Mouse (Mus musculus) CH12.LX (cell line): Measurements from ENCODE around the gene Gm42742. TPM values are rescaled to one million over a fixed set of nuclear protein-coding genes. Genes with fewer than 3 reads are reported as not detected.
A peak's percentile ranks its signal among the peaks of the same experiment; 100 is the strongest.

Source experiments
- DNase-seq: peaks from one replicate; pipeline ENCODE4 v3.0.0-alpha.2; 2013; ENCODE audit errors: extremely low read depth
- H3K27ac ChIP-seq: 2 replicates; pipeline ENCODE4 v1.5.1; 2012; ENCODE audit warnings: low read depth, mild to moderate bottlenecking, control low read depth, moderate library complexity; ENCODE audit not compliant: insufficient read depth
- H3K27me3 ChIP-seq: replicated peaks from 2 replicates; pipeline ENCODE3; 2012; ENCODE audit warnings: inconsistent platforms
- H3K36me3 ChIP-seq, 2 experiments: replicated peaks in 1 of 2; 2 replicates each; pipeline versions ENCODE3 to v1.6.1; 2012; ENCODE audit warnings: inconsistent platforms in 1 of 2, low read length in 1 of 2, mild to moderate bottlenecking in 1 of 2, mixed read lengths in 1 of 2, moderate library complexity in 1 of 2; ENCODE audit not compliant: control insufficient read depth in 1 of 2, insufficient read depth in 1 of 2
- H3K4me1 ChIP-seq, 2 experiments: 2 replicates each; pipeline ENCODE4 v1.6.1; 2012; ENCODE audit warnings: inconsistent platforms in 1 of 2, moderate library complexity in 1 of 2; ENCODE audit not compliant: insufficient read depth in 2 of 2, control insufficient read depth in 1 of 2
- H3K4me2 ChIP-seq: 2 replicates; pipeline ENCODE4 v1.6.1; 2012; ENCODE audit warnings: low read depth, mild to moderate bottlenecking, control low read depth; ENCODE audit not compliant: poor library complexity, insufficient read depth, severe bottlenecking
- H3K4me3 ChIP-seq, 3 experiments: fragments of 150-350 bp in 1 of 3; sonication (generic) in 1 of 3; replicated peaks in 1 of 3; 2 replicates each; pipeline versions ENCODE3 to v1.5.1; 2011 to 2012; ENCODE audit warnings: low read depth in 2 of 3, low read length in 2 of 3, mild to moderate bottlenecking in 2 of 3, moderate library complexity in 2 of 3, control low read depth in 1 of 3, improper control_type of control experiment in 1 of 3, inconsistent platforms in 1 of 3, mixed read lengths in 1 of 3; ENCODE audit not compliant: poor library complexity in 1 of 3
- H3K79me2 ChIP-seq: replicated peaks from 2 replicates; pipeline ENCODE4 v1.6.1; 2012; ENCODE audit warnings: mild to moderate bottlenecking, moderate library complexity; ENCODE audit not compliant: control insufficient read depth, poor library complexity, insufficient read depth, severe bottlenecking; ENCODE audit errors: extremely low read depth
- H3K9ac ChIP-seq: 2 replicates; pipeline ENCODE4 v1.6.1; 2012; ENCODE audit warnings: low read depth, mild to moderate bottlenecking, control low read depth, moderate library complexity; ENCODE audit not compliant: insufficient read depth
- H3K9me3 ChIP-seq: replicated peaks from 2 replicates; pipeline ENCODE3; 2012; ENCODE audit warnings: low read length, inconsistent platforms, mixed read lengths
- BHLHE40 ChIP-seq: IDR thresholded peaks from 2 replicates; pipeline ENCODE4 v1.6.1; 2011; ENCODE audit warnings: mild to moderate bottlenecking, low read depth, low read length, improper control_type of control experiment
- CHD1 ChIP-seq: IDR thresholded peaks from 2 replicates; pipeline ENCODE4 v1.6.1; 2012; ENCODE audit warnings: low read depth, low read length, improper control_type of control experiment, inconsistent platforms
- CHD2 ChIP-seq: IDR thresholded peaks from 2 replicates; pipeline ENCODE4 v1.6.1; 2011; ENCODE audit warnings: low read length, improper control_type of control experiment
- CTCF ChIP-seq, 2 experiments: IDR thresholded peaks in 1 of 2; conservative IDR thresholded peaks in 1 of 2; 2 replicates each; pipeline ENCODE4 v1.5.1; 2011 to 2012; ENCODE audit warnings: low read depth in 2 of 2, low read length in 2 of 2, improper control_type of control experiment in 1 of 2, inconsistent platforms in 1 of 2, mild to moderate bottlenecking in 1 of 2, moderate library complexity in 1 of 2
- E2F4 ChIP-seq: IDR thresholded peaks from 2 replicates; pipeline ENCODE4 v1.6.1; 2011; ENCODE audit warnings: low read depth, low read length, improper control_type of control experiment; ENCODE audit not compliant: insufficient replicate concordance
- ELF1 ChIP-seq: IDR thresholded peaks from 2 replicates; pipeline ENCODE4 v1.6.1; 2014; ENCODE audit warnings: low read depth, mild to moderate bottlenecking, inconsistent platforms, low read length, improper control_type of control experiment
- EP300 ChIP-seq: IDR thresholded peaks from 2 replicates; pipeline ENCODE4 v1.6.1; 2011; ENCODE audit warnings: low read length, improper control_type of control experiment
- ETS1 ChIP-seq: conservative IDR thresholded peaks from 2 replicates; pipeline ENCODE4 v1.6.1; 2012; ENCODE audit warnings: low read depth, mild to moderate bottlenecking, inconsistent platforms, low read length, improper control_type of control experiment, moderate library complexity
- GABPA ChIP-seq: IDR thresholded peaks from 2 replicates; pipeline ENCODE4 v1.6.1; 2012; ENCODE audit warnings: low read depth, low read length, improper control_type of control experiment, inconsistent platforms; ENCODE audit not compliant: insufficient replicate concordance
- HCFC1 ChIP-seq: IDR thresholded peaks from 2 replicates; pipeline ENCODE4 v1.6.1; 2012; ENCODE audit warnings: low read depth, mild to moderate bottlenecking, inconsistent platforms, low read length, improper control_type of control experiment
- IRF4 ChIP-seq: IDR thresholded peaks from 2 replicates; pipeline ENCODE4 v1.6.1; 2014; ENCODE audit warnings: low read depth, mild to moderate bottlenecking, inconsistent platforms, low read length, improper control_type of control experiment
- JUN ChIP-seq: IDR thresholded peaks from 2 replicates; pipeline ENCODE4 v1.6.1; 2011; ENCODE audit warnings: low read depth, mild to moderate bottlenecking, low read length, improper control_type of control experiment, moderate library complexity; ENCODE audit not compliant: insufficient read depth
- JUND ChIP-seq: conservative IDR thresholded peaks from 2 replicates; pipeline ENCODE4 v1.6.1; 2011; ENCODE audit warnings: low read depth, low read length, improper control_type of control experiment
- KAT2A ChIP-seq: IDR thresholded peaks from 2 replicates; pipeline ENCODE4 v1.6.1; 2012; ENCODE audit warnings: low read length, improper control_type of control experiment, inconsistent platforms; ENCODE audit not compliant: insufficient replicate concordance
- MAFK ChIP-seq: IDR thresholded peaks from 2 replicates; pipeline ENCODE4 v1.6.1; 2011; ENCODE audit warnings: low read length, improper control_type of control experiment; ENCODE audit not compliant: insufficient replicate concordance
- MAX ChIP-seq: IDR thresholded peaks from 2 replicates; pipeline ENCODE4 v1.6.1; 2011; ENCODE audit warnings: low read length, improper control_type of control experiment
- MAZ ChIP-seq: IDR thresholded peaks from 2 replicates; pipeline ENCODE4 v1.6.1; 2012; ENCODE audit warnings: low read depth, mild to moderate bottlenecking, inconsistent platforms, low read length, improper control_type of control experiment, moderate library complexity
- MEF2A ChIP-seq: IDR thresholded peaks from 2 replicates; pipeline ENCODE4 v1.6.1; 2014; ENCODE audit warnings: low read depth, mild to moderate bottlenecking, inconsistent platforms, low read length, improper control_type of control experiment, borderline replicate concordance
- MXI1 ChIP-seq: IDR thresholded peaks from 2 replicates; pipeline ENCODE4 v1.6.1; 2011; ENCODE audit warnings: mild to moderate bottlenecking, low read depth, low read length, improper control_type of control experiment
- MYC ChIP-seq: IDR thresholded peaks from 2 replicates; pipeline ENCODE4 v1.6.1; 2011; ENCODE audit warnings: low read depth, mild to moderate bottlenecking, improper control_type of control experiment, low read length
- NELFE ChIP-seq: IDR thresholded peaks from 2 replicates; pipeline ENCODE4 v1.6.1; 2011; ENCODE audit warnings: low read depth, low read length, improper control_type of control experiment
- NRF1 ChIP-seq: IDR thresholded peaks from 2 replicates; pipeline ENCODE4 v1.6.1; 2014; ENCODE audit warnings: low read depth, mild to moderate bottlenecking, inconsistent platforms, low read length, improper control_type of control experiment, moderate library complexity
- PAX5 ChIP-seq: IDR thresholded peaks from 2 replicates; pipeline ENCODE4 v1.6.1; 2012; ENCODE audit warnings: low read length, inconsistent platforms, mixed read lengths
- POLR2A ChIP-seq: IDR thresholded peaks from 2 replicates; pipeline ENCODE4 v1.6.1; 2011; ENCODE audit warnings: low read depth, mild to moderate bottlenecking, improper control_type of control experiment, low read length
- POLR2AphosphoS2 ChIP-seq: IDR thresholded peaks from 2 replicates; pipeline ENCODE4 v1.6.1; 2011; ENCODE audit warnings: low read depth, low read length, improper control_type of control experiment
- RAD21 ChIP-seq: IDR thresholded peaks from 2 replicates; pipeline ENCODE4 v1.6.1; 2011; ENCODE audit warnings: low read depth, mild to moderate bottlenecking, low read length, improper control_type of control experiment, moderate library complexity
- RCOR1 ChIP-seq: conservative IDR thresholded peaks from 2 replicates; pipeline ENCODE4 v1.6.1; 2012; ENCODE audit warnings: low read depth, mild to moderate bottlenecking, inconsistent platforms, low read length, improper control_type of control experiment
- SIN3A ChIP-seq: IDR thresholded peaks from 2 replicates; pipeline ENCODE4 v1.6.1; 2012; ENCODE audit warnings: low read length, improper control_type of control experiment, inconsistent platforms
- SMC3 ChIP-seq: IDR thresholded peaks from 2 replicates; pipeline ENCODE4 v1.6.1; 2011; ENCODE audit warnings: low read depth, low read length, improper control_type of control experiment
- TBP ChIP-seq: conservative IDR thresholded peaks from 2 replicates; pipeline ENCODE4 v1.6.1; 2011; ENCODE audit warnings: low read depth, low read length, improper control_type of control experiment
- TCF12 ChIP-seq: IDR thresholded peaks from 2 replicates; pipeline ENCODE4 v1.6.1; 2014; ENCODE audit warnings: low read depth, mild to moderate bottlenecking, inconsistent platforms, low read length, improper control_type of control experiment
- UBTF ChIP-seq: IDR thresholded peaks from 2 replicates; pipeline ENCODE4 v1.6.1; 2012; ENCODE audit warnings: low read depth, mild to moderate bottlenecking, inconsistent platforms, low read length, improper control_type of control experiment, moderate library complexity
- USF1 ChIP-seq: IDR thresholded peaks from 2 replicates; pipeline ENCODE4 v1.6.1; 2014; ENCODE audit warnings: low read depth, mild to moderate bottlenecking, inconsistent platforms, low read length, improper control_type of control experiment
- USF2 ChIP-seq: conservative IDR thresholded peaks from 2 replicates; pipeline ENCODE4 v1.6.1; 2011; ENCODE audit warnings: low read depth, low read length, improper control_type of control experiment
- ZC3H11A ChIP-seq: IDR thresholded peaks from 2 replicates; pipeline ENCODE4 v1.6.1; 2012; ENCODE audit warnings: low read depth, mild to moderate bottlenecking, inconsistent platforms, low read length, improper control_type of control experiment
- ZKSCAN1 ChIP-seq: IDR thresholded peaks from 2 replicates; pipeline ENCODE4 v1.6.1; 2012; ENCODE audit warnings: low read depth, inconsistent platforms, low read length, improper control_type of control experiment, borderline replicate concordance
- ZMIZ1 ChIP-seq: IDR thresholded peaks from 2 replicates; pipeline ENCODE4 v1.6.1; 2012; ENCODE audit warnings: low read depth, mild to moderate bottlenecking, inconsistent platforms, low read length, improper control_type of control experiment
- ZNF384 ChIP-seq: IDR thresholded peaks from 2 replicates; pipeline ENCODE4 v1.6.1; 2012; ENCODE audit warnings: low read depth, low read length, improper control_type of control experiment, inconsistent platforms
- dilution Hi-C: fragments of 300-500 bp; cut with MboI; formaldehyde crosslinking; loops from 2 replicates; pipeline ENCODE4 v1.14.3; 2020; ENCODE audit warnings: low sequenced_read_pairs; ENCODE audit not compliant: extremely low pct_unique_long_range_greater_than_20kb, extremely low pct_ligation_motif_present
- in situ Hi-C: fragments of 300-500 bp; cut with MboI; formaldehyde crosslinking; loops from 3 replicates; pipeline ENCODE4 v1.14.3; 2019; ENCODE audit warnings: low sequenced_read_pairs, low pct_ligation_motif_present, low pct_unique_long_range_greater_than_20kb, mixed read lengths
- polyA plus RNA-seq: library from polyadenylated mRNA; unstranded; fragments of >175 nt; gene quantifications from 2 replicates; pipeline ENCODE4 v1.2.1, GENCODE M21; 2012; ENCODE audit warnings: low read depth; ENCODE audit not compliant: insufficient read length
- total RNA-seq, 2 experiments: library from RNA; depleted of rRNA; stranded (reverse); fragments of 300-350 nt in 1 of 2; fragments of >200 nt in 1 of 2; gene quantifications; 2 replicates each; pipeline ENCODE4 v1.2.3; 2012 to 2014

Gm42742 gene
- total and polyA plus RNA-seq, 3 experiments: 6.1 to 45.1 (median 16.0) TPM

DNA sequence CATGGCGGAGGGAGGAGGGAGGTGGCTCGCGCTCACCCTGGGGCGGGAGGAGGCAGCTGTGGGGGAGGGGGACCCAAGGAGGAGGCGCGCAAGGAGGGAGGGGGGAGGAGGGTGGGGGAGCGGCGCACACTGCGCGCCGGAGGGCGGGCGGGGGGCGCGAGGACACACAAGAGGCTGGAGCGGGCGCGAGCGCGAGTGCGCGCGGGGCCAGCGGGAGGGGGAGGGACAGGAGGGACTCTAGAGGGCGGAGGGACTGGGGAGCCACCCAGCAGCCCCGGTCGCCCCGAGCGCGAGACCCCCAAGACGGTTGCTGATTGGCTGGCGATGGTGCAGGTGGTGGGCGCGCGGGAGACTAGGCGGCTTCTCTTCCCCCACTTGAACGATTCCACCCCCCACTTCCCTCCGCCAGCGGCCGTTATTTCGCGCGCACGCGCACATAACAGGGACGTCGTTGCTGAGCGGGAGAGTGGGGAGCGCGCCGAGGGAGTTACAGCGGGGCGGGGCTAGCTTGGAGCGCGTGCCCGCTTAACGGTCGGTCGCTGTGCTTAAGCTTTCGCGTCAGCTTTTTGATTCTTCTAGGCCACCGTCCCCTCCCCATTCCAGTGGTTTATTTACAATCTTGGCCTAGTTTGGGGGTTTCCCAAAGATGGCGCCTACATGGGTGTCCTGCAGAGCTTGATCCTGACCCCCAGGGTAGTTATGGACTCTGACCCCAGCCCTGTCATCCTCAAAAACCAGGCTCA is 6.3 kb upstream of the Gm42742 start, which contains the start of gene Maz:
Maz (minus strand) TSS at position 54 of the 743 bp plus-strand sequence.
- H3K9me3 ChIP-seq: no peaks in the 10 kb centered on the region
- H3K27me3 ChIP-seq: no peaks in the 10 kb centered on the region
- H3K4me3 ChIP-seq: peak within 1 kb of the TSS; percentile 76 to 80 (median 78)
- H3K4me1 ChIP-seq: peaks cover 17 to 30% of the 10 kb centered on the region in 2 experiments
- peaks cover 22% of the 10 kb centered on the region for H3K79me2 ChIP-seq
- DNase-seq: peak; percentile 98
- H3K4me2 ChIP-seq: peak within 1 kb of the TSS; percentile 72
- in situ Hi-C loops (no loop called here), dilution Hi-C loops (no loop called here)
- TF ChIP-seq RCOR1 (no peak), MAZ (peak; percentile 99), MAFK (no peak), ELF1 (peak; percentile 64; the same call in 1 of the 2 replicates), JUND (no peak), MYC (peak; percentile 86), E2F4 (peak; percentile 83; the same call in 1 of the 2 replicates), TCF12 (peak; percentile 78; the same call in 1 of the 2 replicates), SIN3A (peak; percentile 96), CTCF (conservative IDR thresholded peaks at IDR 0.05 in 1 of 2, IDR thresholded peaks at IDR 0.05 in 1 of 2; ENCODE audit: low read depth in 2 of 2, low read length in 2 of 2) (no peak), JUN (no peak), PAX5 (no peak), CHD1 (no peak), NELFE (peak; percentile 52; the same call in 1 of the 2 replicates), HCFC1 (peak; percentile 85), ZNF384 (no peak), RAD21 (no peak), POLR2A (peak; percentile 72), BHLHE40 (no peak), UBTF (no peak), MXI1 (no peak), KAT2A (no peak), USF1 (no peak), ZKSCAN1 (no peak), EP300 (no peak), SMC3 (no peak), ZC3H11A (no peak), GABPA (no peak), IRF4 (peak; percentile 71), NRF1 (peak; percentile 85), USF2 (no peak), ETS1 (0 out of 2 replicates have a peak, but pooled peaks have one; percentile 41), POLR2AphosphoS2 (peak; percentile 96), CHD2 (peak; percentile 75), TBP (0 out of 2 replicates have a peak, but pooled peaks have one; percentile 39), ZMIZ1 (peak; percentile 75; the same call in 1 of the 2 replicates), MEF2A (peak; percentile 81; the same call in 1 of the 2 replicates), MAX (peak; percentile 72)
- peak within 1 kb of the TSS; percentile 99 for H3K9ac ChIP-seq
- H3K27ac ChIP-seq: peak within 1 kb of the TSS; percentile 93
- H3K36me3 ChIP-seq: peaks cover 47 to 74% of the 10 kb centered on the region in 2 experiments
